Mouse (Mus musculus): Measurements from ENCODE around the gene Havcr2.
"Not testable (repeated sequence)": the region's sequence is repeated elsewhere in the genome, so short reads cannot be mapped to it uniquely, and the experiment has no call there.

Gene Havcr2

GRCm38 (mm10) chr11:46454453-46455045 lies at the start of gene Havcr2:
TSS of gene Havcr2 (plus strand) at chr11:46454935.
- DNase-seq (ENCODE audit: low read depth, low spot score) = no peak

- no peak for DNase-seq (ENCODE audit: low read depth, low spot score)
Measured at GRCm38 (mm10) chr11:46404986-46405385, 49.7 kb upstream of the Havcr2 start.

- DNase-seq (ENCODE audit: low read depth, low spot score) = no peak
Measured at GRCm38 (mm10) chr11:46406721-46407120, 48.0 kb upstream of the Havcr2 start.

- DNase-seq (ENCODE audit: low read depth, low spot score) = no peak
Measured at GRCm38 (mm10) chr11:46410018-46410563, 44.6 kb upstream of the Havcr2 start.

- DNase-seq (ENCODE audit: low read depth, low spot score) = no peak
Measured at GRCm38 (mm10) chr11:46418438-46418837, 36.3 kb upstream of the Havcr2 start.

GRCm38 (mm10) chr11:46418860-46419259 lies 35.9 kb upstream of the Havcr2 start:
- no peak for DNase-seq (ENCODE audit: low read depth, low spot score)

GRCm38 (mm10) chr11:46421086-46421888 lies 33.4 kb upstream of the Havcr2 start:
- DNase-seq (ENCODE audit: low read depth, low spot score) = no peak

GRCm38 (mm10) chr11:46428131-46428530 lies 26.6 kb upstream of the Havcr2 start:
- not testable (repeated sequence) for DNase-seq (ENCODE audit: low read depth, low spot score)

DNA sequence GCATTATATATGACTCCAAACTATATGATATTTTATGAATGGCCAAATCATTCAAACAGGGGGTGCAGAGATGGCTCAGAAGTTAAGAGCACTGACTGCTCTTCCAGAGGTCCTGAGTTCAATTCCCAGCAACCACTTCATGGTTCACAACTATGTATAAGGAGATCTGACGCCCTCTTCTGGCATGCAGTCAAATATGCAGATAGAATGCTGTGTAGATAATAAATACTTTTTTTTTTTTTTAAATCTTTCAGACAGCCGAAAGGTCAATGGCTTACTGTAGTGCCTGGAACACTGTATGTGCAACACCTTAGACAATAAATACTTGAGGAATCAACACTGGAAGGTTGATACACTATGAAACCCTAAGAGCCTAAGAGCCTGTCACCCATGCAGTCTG lies 24.6 kb upstream of the Havcr2 start:
- no peak for DNase-seq (ENCODE audit: low read depth, low spot score)

DNA sequence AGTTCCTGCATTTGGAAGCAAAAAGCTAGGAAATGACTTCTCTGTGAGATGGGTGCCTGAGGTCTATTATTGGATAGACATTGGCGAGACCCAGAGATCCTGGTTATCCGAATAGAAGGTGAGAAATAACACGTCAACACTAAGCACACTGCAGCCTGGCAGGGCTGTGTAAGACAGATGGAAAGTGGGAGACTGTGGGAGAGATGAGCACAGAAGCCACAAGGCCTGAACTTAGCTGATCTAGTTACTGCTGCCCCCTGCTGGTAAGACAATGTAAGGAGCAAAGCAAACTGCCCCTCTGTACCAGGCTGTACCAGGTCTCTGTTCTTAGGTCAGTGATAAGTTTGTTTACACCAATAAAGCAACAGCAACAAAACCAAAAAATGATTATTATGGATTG lies 23.6 kb upstream of the Havcr2 start:
- DNase-seq (ENCODE audit: low read depth, low spot score) = peak; percentile 97

GRCm38 (mm10) chr11:46435363-46435762 lies 19.4 kb upstream of the Havcr2 start:
- DNase-seq (ENCODE audit: low read depth, low spot score) = no peak

DNA sequence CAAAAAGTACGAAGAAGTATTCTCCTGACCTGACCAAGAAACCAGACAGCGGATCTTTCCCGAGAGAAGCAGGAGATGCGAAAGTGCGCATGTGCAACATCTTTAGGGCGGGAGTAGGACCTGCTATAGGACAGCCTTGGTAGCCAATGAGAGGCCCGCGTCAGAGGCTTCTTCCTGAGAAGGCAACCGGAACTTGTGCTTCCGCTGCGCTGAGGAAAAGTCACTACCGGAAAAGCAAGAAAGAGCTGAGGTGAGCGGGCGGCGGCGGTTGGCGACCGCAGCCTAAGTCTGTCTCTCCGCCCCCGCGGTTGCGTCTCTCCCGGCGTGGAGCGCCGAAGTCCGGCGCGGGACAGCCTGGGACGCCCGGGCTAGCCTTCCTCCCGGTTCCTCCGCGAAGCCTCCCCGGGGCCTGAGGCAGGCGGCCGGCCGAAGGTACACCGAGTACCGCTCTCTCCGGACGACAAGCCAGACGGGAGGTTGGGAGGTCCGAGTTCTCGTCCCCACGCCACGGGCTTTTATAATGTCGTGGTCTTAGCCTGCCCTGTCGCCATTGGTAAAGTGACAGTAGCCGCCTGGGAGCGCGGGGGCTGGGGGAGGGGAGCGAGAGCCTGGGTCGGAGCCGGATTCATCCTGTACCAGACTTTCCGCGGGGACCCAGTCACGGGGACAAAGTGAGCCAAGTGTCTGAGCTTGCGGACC lies 17.8 kb upstream of the Havcr2 start, which contains the start of gene Med7:
Gene Med7 (plus strand): TSS at position 166 of the 699 bp plus-strand sequence.
- DNase-seq (ENCODE audit: low read depth, low spot score) = peak; percentile 99

GRCm38 (mm10) chr11:46437459-46438000 lies 17.2 kb upstream of the Havcr2 start:
- DNase-seq (ENCODE audit: low read depth, low spot score) = no peak

GRCm38 (mm10) chr11:46439005-46439543 lies 15.7 kb upstream of the Havcr2 start:
- DNase-seq (ENCODE audit: low read depth, low spot score) = no peak

- no peak for DNase-seq (ENCODE audit: low read depth, low spot score)
Measured at GRCm38 (mm10) chr11:46441774-46442173, 13.0 kb upstream of the Havcr2 start.

DNA sequence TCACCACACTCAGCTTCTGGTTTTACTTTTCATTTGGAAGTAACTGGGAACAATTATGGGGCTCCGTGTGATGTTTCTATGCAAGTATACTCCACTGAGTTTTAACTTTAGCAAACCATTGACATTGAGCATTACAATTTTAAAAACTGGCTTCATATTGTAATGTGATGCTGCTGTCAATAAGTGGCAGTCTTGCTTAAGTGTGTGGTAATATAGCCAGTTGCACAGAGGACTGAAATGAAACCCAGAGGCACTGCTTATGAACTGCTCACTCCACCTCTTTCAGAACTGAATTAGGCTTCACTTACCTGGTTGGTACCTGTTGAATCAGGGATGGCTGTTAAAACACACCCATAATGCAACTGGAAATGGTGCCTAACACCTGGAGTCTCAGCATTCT lies 11.6 kb upstream of the Havcr2 start:
- DNase-seq (ENCODE audit: low read depth, low spot score) = no peak

- no peak for DNase-seq (ENCODE audit: low read depth, low spot score)
Measured at GRCm38 (mm10) chr11:46443979-46444378, 10.8 kb upstream of the Havcr2 start.

- DNase-seq (ENCODE audit: low read depth, low spot score) = no peak
Measured at GRCm38 (mm10) chr11:46446150-46446549, 8.6 kb upstream of the Havcr2 start.

DNA sequence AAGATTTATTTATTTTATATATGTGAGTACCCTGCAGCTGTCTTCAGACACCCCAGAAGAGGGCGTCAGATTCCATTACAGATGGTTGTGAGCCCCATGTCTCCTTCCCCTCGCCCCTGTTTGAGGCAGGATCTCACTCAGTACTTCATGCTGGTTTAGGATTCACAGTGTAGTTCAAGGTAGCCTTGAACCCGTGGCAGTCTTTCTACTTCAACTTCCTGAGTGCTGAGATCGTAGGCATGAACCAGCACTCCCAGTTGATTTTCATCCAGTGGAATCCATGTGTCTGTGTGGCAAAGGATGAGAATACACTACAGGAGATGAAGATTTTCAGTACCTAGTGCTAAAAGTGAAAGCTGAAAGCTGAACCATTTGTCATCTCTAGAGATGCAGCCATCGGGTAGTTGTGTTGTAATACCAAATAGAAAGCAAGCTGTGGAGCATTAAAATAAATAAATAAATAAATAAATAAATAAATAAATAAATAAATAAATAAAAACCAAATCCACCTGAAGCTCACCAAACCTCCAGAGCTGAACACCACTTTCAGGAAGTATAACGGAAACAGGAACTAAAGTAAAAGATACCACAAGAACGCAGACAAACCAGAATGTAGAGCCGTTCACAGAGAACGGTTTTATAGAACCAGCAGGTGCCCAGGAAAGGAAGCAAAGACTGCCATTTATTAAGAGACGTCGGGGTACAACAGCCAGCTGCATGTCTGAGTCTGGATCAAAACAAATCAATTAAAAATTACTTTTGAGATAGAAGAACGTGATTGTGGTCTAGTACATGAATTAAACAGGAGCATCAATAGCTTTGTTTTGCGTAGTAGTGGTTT lies 6.9 kb upstream of the Havcr2 start:
- no peak for DNase-seq (ENCODE audit: low read depth, low spot score)

DNA sequence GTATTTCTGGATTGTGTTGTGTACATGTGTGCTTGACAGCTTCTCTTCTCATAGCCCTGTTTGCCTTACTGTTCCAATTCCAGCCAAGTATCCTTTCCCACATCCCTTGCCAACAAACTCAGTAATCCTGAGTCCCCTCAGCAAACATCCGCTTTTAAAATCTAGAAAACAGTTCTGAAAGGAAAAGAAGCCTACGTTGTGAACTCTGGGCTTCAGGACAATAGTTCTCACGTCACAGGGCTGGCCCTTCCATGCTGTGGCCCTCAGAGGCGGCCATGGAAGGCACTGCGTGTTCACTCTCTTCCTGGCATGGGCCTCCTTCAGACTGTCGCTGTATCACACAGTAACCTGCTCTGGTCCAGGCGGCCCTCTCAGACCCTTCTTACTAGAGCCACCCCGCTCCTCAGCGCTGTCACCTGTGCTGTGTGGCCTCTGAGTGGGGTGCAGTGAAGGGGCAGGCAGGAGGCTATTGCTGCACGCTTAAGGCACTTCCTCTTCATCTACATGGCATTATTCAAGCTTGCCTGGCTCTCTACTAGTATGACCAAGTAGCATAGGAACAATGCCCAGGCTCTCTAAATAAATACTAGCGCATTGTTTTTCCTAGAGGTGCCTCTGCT lies 5.2 kb upstream of the Havcr2 start:
- DNase-seq (ENCODE audit: low read depth, low spot score) = no peak

Data from telencephalon, adult 2 months (tissue).